Mouse (Mus musculus) CH12.LX (cell line): ENCODE data around the gene Sec22a. TPM values are rescaled to one million over a fixed set of nuclear protein-coding genes. Genes with fewer than 3 reads are reported as not detected.

Source experiments
- DNase-seq: peaks from one replicate; pipeline ENCODE4 v3.0.0-alpha.2; 2013; ENCODE audit errors: extremely low read depth
- H3K27ac ChIP-seq: 2 replicates; pipeline ENCODE4 v1.5.1; 2012; ENCODE audit warnings: low read depth, mild to moderate bottlenecking, control low read depth, moderate library complexity; ENCODE audit not compliant: insufficient read depth
- H3K27me3 ChIP-seq: replicated peaks from 2 replicates; pipeline ENCODE3; 2012; ENCODE audit warnings: inconsistent platforms
- H3K36me3 ChIP-seq, 2 experiments: replicated peaks in 1 of 2; 2 replicates each; pipeline versions ENCODE3 to v1.6.1; 2012; ENCODE audit warnings: inconsistent platforms in 1 of 2, low read length in 1 of 2, mild to moderate bottlenecking in 1 of 2, mixed read lengths in 1 of 2, moderate library complexity in 1 of 2; ENCODE audit not compliant: control insufficient read depth in 1 of 2, insufficient read depth in 1 of 2
- H3K4me1 ChIP-seq, 2 experiments: 2 replicates each; pipeline ENCODE4 v1.6.1; 2012; ENCODE audit warnings: inconsistent platforms in 1 of 2, moderate library complexity in 1 of 2; ENCODE audit not compliant: insufficient read depth in 2 of 2, control insufficient read depth in 1 of 2
- H3K4me2 ChIP-seq: 2 replicates; pipeline ENCODE4 v1.6.1; 2012; ENCODE audit warnings: low read depth, mild to moderate bottlenecking, control low read depth; ENCODE audit not compliant: poor library complexity, insufficient read depth, severe bottlenecking
- H3K4me3 ChIP-seq, 3 experiments: fragments of 150-350 bp in 1 of 3; sonication (generic) in 1 of 3; replicated peaks in 1 of 3; 2 replicates each; pipeline versions ENCODE3 to v1.5.1; 2011 to 2012; ENCODE audit warnings: low read depth in 2 of 3, low read length in 2 of 3, mild to moderate bottlenecking in 2 of 3, moderate library complexity in 2 of 3, control low read depth in 1 of 3, improper control_type of control experiment in 1 of 3, inconsistent platforms in 1 of 3, mixed read lengths in 1 of 3; ENCODE audit not compliant: poor library complexity in 1 of 3
- H3K79me2 ChIP-seq: replicated peaks from 2 replicates; pipeline ENCODE4 v1.6.1; 2012; ENCODE audit warnings: mild to moderate bottlenecking, moderate library complexity; ENCODE audit not compliant: control insufficient read depth, poor library complexity, insufficient read depth, severe bottlenecking; ENCODE audit errors: extremely low read depth
- H3K9ac ChIP-seq: 2 replicates; pipeline ENCODE4 v1.6.1; 2012; ENCODE audit warnings: low read depth, mild to moderate bottlenecking, control low read depth, moderate library complexity; ENCODE audit not compliant: insufficient read depth
- H3K9me3 ChIP-seq: replicated peaks from 2 replicates; pipeline ENCODE3; 2012; ENCODE audit warnings: low read length, inconsistent platforms, mixed read lengths
- BHLHE40 ChIP-seq: IDR thresholded peaks from 2 replicates; pipeline ENCODE4 v1.6.1; 2011; ENCODE audit warnings: mild to moderate bottlenecking, low read depth, low read length, improper control_type of control experiment
- E2F4 ChIP-seq: IDR thresholded peaks from 2 replicates; pipeline ENCODE4 v1.6.1; 2011; ENCODE audit warnings: low read depth, low read length, improper control_type of control experiment; ENCODE audit not compliant: insufficient replicate concordance
- EP300 ChIP-seq: IDR thresholded peaks from 2 replicates; pipeline ENCODE4 v1.6.1; 2011; ENCODE audit warnings: low read length, improper control_type of control experiment
- ETS1 ChIP-seq: conservative IDR thresholded peaks from 2 replicates; pipeline ENCODE4 v1.6.1; 2012; ENCODE audit warnings: low read depth, mild to moderate bottlenecking, inconsistent platforms, low read length, improper control_type of control experiment, moderate library complexity
- GABPA ChIP-seq: IDR thresholded peaks from 2 replicates; pipeline ENCODE4 v1.6.1; 2012; ENCODE audit warnings: low read depth, low read length, improper control_type of control experiment, inconsistent platforms; ENCODE audit not compliant: insufficient replicate concordance
- HCFC1 ChIP-seq: IDR thresholded peaks from 2 replicates; pipeline ENCODE4 v1.6.1; 2012; ENCODE audit warnings: low read depth, mild to moderate bottlenecking, inconsistent platforms, low read length, improper control_type of control experiment
- IRF4 ChIP-seq: IDR thresholded peaks from 2 replicates; pipeline ENCODE4 v1.6.1; 2014; ENCODE audit warnings: low read depth, mild to moderate bottlenecking, inconsistent platforms, low read length, improper control_type of control experiment
- JUND ChIP-seq: conservative IDR thresholded peaks from 2 replicates; pipeline ENCODE4 v1.6.1; 2011; ENCODE audit warnings: low read depth, low read length, improper control_type of control experiment
- KAT2A ChIP-seq: IDR thresholded peaks from 2 replicates; pipeline ENCODE4 v1.6.1; 2012; ENCODE audit warnings: low read length, improper control_type of control experiment, inconsistent platforms; ENCODE audit not compliant: insufficient replicate concordance
- MAFK ChIP-seq: IDR thresholded peaks from 2 replicates; pipeline ENCODE4 v1.6.1; 2011; ENCODE audit warnings: low read length, improper control_type of control experiment; ENCODE audit not compliant: insufficient replicate concordance
- MAZ ChIP-seq: IDR thresholded peaks from 2 replicates; pipeline ENCODE4 v1.6.1; 2012; ENCODE audit warnings: low read depth, mild to moderate bottlenecking, inconsistent platforms, low read length, improper control_type of control experiment, moderate library complexity
- NELFE ChIP-seq: IDR thresholded peaks from 2 replicates; pipeline ENCODE4 v1.6.1; 2011; ENCODE audit warnings: low read depth, low read length, improper control_type of control experiment
- NRF1 ChIP-seq: IDR thresholded peaks from 2 replicates; pipeline ENCODE4 v1.6.1; 2014; ENCODE audit warnings: low read depth, mild to moderate bottlenecking, inconsistent platforms, low read length, improper control_type of control experiment, moderate library complexity
- SIN3A ChIP-seq: IDR thresholded peaks from 2 replicates; pipeline ENCODE4 v1.6.1; 2012; ENCODE audit warnings: low read length, improper control_type of control experiment, inconsistent platforms
- SMC3 ChIP-seq: IDR thresholded peaks from 2 replicates; pipeline ENCODE4 v1.6.1; 2011; ENCODE audit warnings: low read depth, low read length, improper control_type of control experiment
- ZC3H11A ChIP-seq: IDR thresholded peaks from 2 replicates; pipeline ENCODE4 v1.6.1; 2012; ENCODE audit warnings: low read depth, mild to moderate bottlenecking, inconsistent platforms, low read length, improper control_type of control experiment
- ZMIZ1 ChIP-seq: IDR thresholded peaks from 2 replicates; pipeline ENCODE4 v1.6.1; 2012; ENCODE audit warnings: low read depth, mild to moderate bottlenecking, inconsistent platforms, low read length, improper control_type of control experiment
- ZNF384 ChIP-seq: IDR thresholded peaks from 2 replicates; pipeline ENCODE4 v1.6.1; 2012; ENCODE audit warnings: low read depth, low read length, improper control_type of control experiment, inconsistent platforms
- dilution Hi-C: fragments of 300-500 bp; cut with MboI; formaldehyde crosslinking; loops from 2 replicates; pipeline ENCODE4 v1.14.3; 2020; ENCODE audit warnings: low sequenced_read_pairs; ENCODE audit not compliant: extremely low pct_unique_long_range_greater_than_20kb, extremely low pct_ligation_motif_present
- in situ Hi-C: fragments of 300-500 bp; cut with MboI; formaldehyde crosslinking; loops from 3 replicates; pipeline ENCODE4 v1.14.3; 2019; ENCODE audit warnings: low sequenced_read_pairs, low pct_ligation_motif_present, low pct_unique_long_range_greater_than_20kb, mixed read lengths
- polyA plus RNA-seq: library from polyadenylated mRNA; unstranded; fragments of >175 nt; gene quantifications from 2 replicates; pipeline ENCODE4 v1.2.1, GENCODE M21; 2012; ENCODE audit warnings: low read depth; ENCODE audit not compliant: insufficient read length
- total RNA-seq, 2 experiments: library from RNA; depleted of rRNA; stranded (reverse); fragments of 300-350 nt in 1 of 2; fragments of >200 nt in 1 of 2; gene quantifications; 2 replicates each; pipeline ENCODE4 v1.2.3; 2012 to 2014

The Sec22a gene
- total and polyA plus RNA-seq, 3 experiments, result 8.6 to 17.8 (median 10.8) TPM

DNA sequence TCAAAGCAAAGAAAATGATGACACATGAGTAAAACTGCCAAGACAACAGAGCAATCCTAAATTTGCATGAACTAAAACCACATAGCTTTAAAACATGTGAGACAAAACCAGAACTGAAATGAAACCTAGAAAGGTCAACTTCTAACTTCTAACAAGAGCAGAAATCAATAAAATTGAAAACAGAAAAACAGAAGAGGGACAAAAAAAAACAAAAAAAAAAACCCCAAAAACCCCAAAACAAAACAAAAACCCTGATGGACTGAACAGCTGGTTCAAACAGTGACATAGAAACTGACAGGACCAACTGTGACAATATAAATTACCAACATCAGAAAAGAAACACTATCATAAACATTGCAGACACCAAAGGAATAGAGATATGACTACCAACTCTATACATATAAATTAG is 46.9 kb downstream of the Sec22a start:
- H3K27ac ChIP-seq, result no peak overlapping the region
- no peaks in the 10 kb centered on the region for H3K79me2 ChIP-seq
- H3K4me3 ChIP-seq, result no peak overlapping the region
- no peak overlapping the region for H3K4me2 ChIP-seq
- H3K9me3 ChIP-seq, result no peaks in the 10 kb centered on the region
- H3K36me3 ChIP-seq, result peaks cover 5 to 10% of the 10 kb centered on the region in 2 experiments
- H3K9ac ChIP-seq, result no peak overlapping the region
- H3K4me1 ChIP-seq, result peaks cover 0 to 5% of the 10 kb centered on the region in 2 experiments; a peak in 1 of 4 replicates
- peak; percentile 11 for DNase-seq
- 0 out of 2 replicates have a peak, but pooled peaks have one; percentile 17 for TF ChIP-seq ETS1
- TF ChIP-seq EP300, result peak; percentile 57
- TF ChIP-seq MAFK, result 0 out of 2 replicates have a peak, but pooled peaks have one; percentile 36
- 0 out of 2 replicates have a peak, but pooled peaks have one; percentile 55 for TF ChIP-seq SIN3A
- TF ChIP-seq SMC3, result no peak
- peak; percentile 76 for TF ChIP-seq BHLHE40
- TF ChIP-seq ZNF384, result peak; percentile 65
- TF ChIP-seq KAT2A, result no peak
- TF ChIP-seq IRF4, result peak; percentile 69
- in situ Hi-C loops (loop anchor here (10.0 kb wide), 1 partner anchor 308 kb away; no protein-coding TSS in a partner anchor), dilution Hi-C loops (no loop called here)
- no peaks in the 10 kb centered on the region for H3K27me3 ChIP-seq

DNA sequence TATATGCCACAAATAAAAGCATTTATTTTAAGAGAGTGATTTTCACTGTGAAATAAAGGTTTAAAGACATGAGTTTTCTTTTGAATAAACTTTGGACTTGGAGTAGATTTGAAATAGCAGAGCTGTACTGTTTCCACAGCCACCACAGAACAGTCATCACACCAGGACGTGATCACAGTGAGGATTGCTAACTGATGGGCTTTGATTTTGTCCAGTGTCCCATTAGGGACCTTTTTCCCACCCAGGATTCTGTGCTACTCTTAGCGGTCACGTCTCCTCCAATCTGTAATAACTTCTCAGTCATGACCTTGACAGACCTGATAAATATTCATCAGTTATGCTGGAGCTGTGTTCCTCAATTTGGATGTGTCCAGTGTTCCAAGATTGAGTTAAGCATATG is 48.2 kb downstream of the Sec22a start:
- H3K79me2 ChIP-seq, result no peaks in the 10 kb centered on the region
- in situ Hi-C loops, result loop anchor here (10.0 kb wide), 1 partner anchor 309 kb away; no protein-coding TSS in a partner anchor
- TF ChIP-seq ZC3H11A (no peak), NELFE (no peak), EP300 (no peak), ZMIZ1 (no peak), GABPA (no peak), MAZ (no peak), NRF1 (no peak), JUND (no peak), HCFC1 (no peak), E2F4 (no peak), BHLHE40 (no peak)

More for the DNA sequence above, 48.2 kb downstream of the Sec22a start:
- Histone ChIP-seq H3K4me2 (no peak overlapping the region), H3K9ac (no peak overlapping the region), H3K27ac (no peak overlapping the region), H3K27me3 (no peaks in the 10 kb centered on the region), H3K4me1 (peaks cover 0 to 5% of the 10 kb centered on the region in 2 experiments; a peak in 1 of 4 replicates), H3K9me3 (no peaks in the 10 kb centered on the region), H3K4me3 (no peak overlapping the region), H3K36me3 (peaks cover 5 to 12% of the 10 kb centered on the region in 2 experiments)
- no peak for DNase-seq
- dilution Hi-C loops, result no loop called here
